In genomic region chr3:103445852-103446251, GRCm38 (mm10) we compare ENCODE assay signal across 22 mouse cellular contexts.
"Had no signal": no experiment of that assay in that cellular context is flagged by ENCODE, and none has a peak within 500 bp of the region (broad histone marks: within the 10 kb centered on the region; RNA-seq: fewer than 3 reads in every experiment).

No protein-coding gene starts in this region.

- H3K9ac ChIP-seq: limb, embryonic 12.5 days; limb, embryonic 15.5 days; liver, embryonic 15.5 days; lung, embryonic 15.5 days; midbrain, embryonic 12.5 days; midbrain, embryonic 15.5 days; neural tube, embryonic 12.5 days; neural tube, embryonic 15.5 days; stomach, embryonic 15.5 days had no signal

- H3K27ac ChIP-seq: limb, embryonic 12.5 days; limb, embryonic 15.5 days; liver, embryonic 15.5 days; lung, embryonic 15.5 days; midbrain, embryonic 12.5 days; midbrain, embryonic 15.5 days; neural tube, embryonic 12.5 days; neural tube, embryonic 15.5 days; stomach, embryonic 15.5 days had no signal

- ATAC-seq: midbrain, embryonic 15.5 days had no signal

- DNase-seq: kidney, adult 18-20 months; kidney, adult 9 months; kidney, postnatal 14 days; kidney, postnatal 4 days; left cerebral cortex, postnatal 4 days; lung, adult 18-20 months; lung, postnatal 14 days; lung, postnatal 4 days; right cerebral cortex, postnatal 14 days; spleen, adult 18-20 months; thymus, adult 18-20 months; thymus, postnatal 36 days had no signal

- H3K4me3 ChIP-seq: limb, embryonic 12.5 days; limb, embryonic 15.5 days; liver, embryonic 15.5 days; lung, embryonic 15.5 days; midbrain, embryonic 12.5 days; midbrain, embryonic 15.5 days; neural tube, embryonic 12.5 days; neural tube, embryonic 15.5 days; stomach, embryonic 15.5 days had no signal

- H3K4me2 ChIP-seq: limb, embryonic 12.5 days; limb, embryonic 15.5 days; liver, embryonic 11.5 days; liver, embryonic 15.5 days; lung, embryonic 15.5 days; midbrain, embryonic 12.5 days; midbrain, embryonic 15.5 days; neural tube, embryonic 12.5 days; neural tube, embryonic 15.5 days; stomach, embryonic 15.5 days had no signal

- H3K9me3 ChIP-seq: limb, embryonic 12.5 days; limb, embryonic 15.5 days; liver, embryonic 15.5 days; lung, embryonic 15.5 days; midbrain, embryonic 12.5 days; midbrain, embryonic 15.5 days; neural tube, embryonic 12.5 days; neural tube, embryonic 15.5 days; stomach, embryonic 15.5 days had no signal

- H3K4me1 ChIP-seq: liver, embryonic 15.5 days; lung, embryonic 15.5 days; midbrain, embryonic 12.5 days; midbrain, embryonic 15.5 days; neural tube, embryonic 12.5 days; neural tube, embryonic 15.5 days; stomach, embryonic 15.5 days had no signal

- H3K36me3 ChIP-seq: limb, embryonic 12.5 days; limb, embryonic 15.5 days; liver, embryonic 15.5 days; lung, embryonic 15.5 days; midbrain, embryonic 12.5 days; midbrain, embryonic 15.5 days; neural tube, embryonic 12.5 days; neural tube, embryonic 15.5 days; stomach, embryonic 15.5 days had no signal

- H3K27me3 ChIP-seq: limb, embryonic 12.5 days; limb, embryonic 15.5 days; liver, embryonic 15.5 days; lung, embryonic 15.5 days; midbrain, embryonic 12.5 days; midbrain, embryonic 15.5 days; neural tube, embryonic 12.5 days; neural tube, embryonic 15.5 days; stomach, embryonic 15.5 days had no signal
